Mouse (Mus musculus): ENCODE results near the gene Ift52. TPM values are rescaled to one million over a fixed set of nuclear protein-coding genes. Genes with fewer than 3 reads are reported as not detected.
A peak's percentile ranks its signal among the peaks of the same experiment; 100 is the strongest.

Gene Ift52
- polyA plus RNA-seq, 1 experiment from 2014 or later: 58.6 TPM

GRCm38 (mm10) chr2:163061203-163062118 is 44.3 kb downstream of the Ift52 start:
- peak; percentile 51 for DNase-seq (ENCODE audit: low spot score, missing footprints)
- Histone ChIP-seq H3K27ac (ENCODE audit: low read depth, low read length) (no peak overlapping the region), H3K4me1 (ENCODE audit: control insufficient read depth, insufficient read depth, low read length) (no peaks in the 10 kb centered on the region), H3K27me3 (ENCODE audit: control insufficient read depth, insufficient read depth, low read length) (no peaks in the 10 kb centered on the region), H3K9ac (ENCODE audit: low read length) (no peak overlapping the region), H3K4me2 (no peak overlapping the region), H3K4me3 (ENCODE audit: low read depth, low read length) (no peak overlapping the region), H3K36me3 (ENCODE audit: control insufficient read depth, insufficient read depth, low read length) (peaks cover 5% of the 10 kb centered on the region; the same call in 1 of the 2 replicates), H3K9me3 (ENCODE audit: control insufficient read depth, low read length) (no peaks in the 10 kb centered on the region)
- 88% methylated on average over 8 of the region's 8 CpGs for WGBS
- no peak for ATAC-seq (ENCODE audit: low FRiP score)

- Histone ChIP-seq H3K4me3 (ENCODE audit: low read depth, low read length) (no peak overlapping the region), H3K4me1 (ENCODE audit: control insufficient read depth, insufficient read depth, low read length) (no peaks in the 10 kb centered on the region), H3K4me2 (no peak overlapping the region), H3K9ac (ENCODE audit: low read length) (no peak overlapping the region), H3K36me3 (ENCODE audit: control insufficient read depth, insufficient read depth, low read length) (peaks cover 5% of the 10 kb centered on the region; the same call in 1 of the 2 replicates), H3K9me3 (ENCODE audit: control insufficient read depth, low read length) (no peaks in the 10 kb centered on the region), H3K27ac (ENCODE audit: low read depth, low read length) (no peak overlapping the region), H3K27me3 (ENCODE audit: control insufficient read depth, insufficient read depth, low read length) (no peaks in the 10 kb centered on the region)
- no peak for ATAC-seq (ENCODE audit: low FRiP score)
- DNase-seq (ENCODE audit: low spot score, missing footprints): no peak
- WGBS: 78% methylated on average over 6 of the region's 6 CpGs
Observed at GRCm38 (mm10) chr2:163062119-163062508, 45.0 kb downstream of the Ift52 start.

DNA sequence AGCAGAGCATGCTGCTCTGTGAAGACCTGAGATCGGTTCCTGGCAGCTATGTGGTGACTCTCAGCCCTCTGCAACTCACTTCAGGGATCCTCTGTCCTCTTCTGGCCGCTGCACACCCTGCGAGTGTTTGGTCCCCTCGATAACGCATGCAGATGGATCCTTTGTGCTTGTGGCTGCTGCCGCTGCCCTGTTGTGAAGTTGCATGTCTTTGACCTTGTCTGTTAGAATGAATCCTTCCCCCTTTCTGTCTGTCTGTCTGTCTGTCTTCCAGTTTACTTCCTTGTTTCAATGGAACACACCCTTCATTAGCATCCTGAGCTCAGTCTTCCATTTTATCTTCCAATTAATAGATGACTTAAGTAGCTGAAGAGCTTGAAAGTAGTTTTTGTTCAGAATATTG is 49.2 kb downstream of the Ift52 start:
- Histone ChIP-seq H3K27ac (ENCODE audit: low read depth, low read length) (no peak overlapping the region), H3K4me2 (no peak overlapping the region), H3K27me3 (ENCODE audit: control insufficient read depth, insufficient read depth, low read length) (no peaks in the 10 kb centered on the region), H3K4me3 (ENCODE audit: low read depth, low read length) (no peak overlapping the region), H3K9me3 (ENCODE audit: control insufficient read depth, low read length) (no peaks in the 10 kb centered on the region), H3K9ac (ENCODE audit: low read length) (no peak overlapping the region), H3K4me1 (ENCODE audit: control insufficient read depth, insufficient read depth, low read length) (no peaks in the 10 kb centered on the region), H3K36me3 (ENCODE audit: control insufficient read depth, insufficient read depth, low read length) (peaks cover 14% of the 10 kb centered on the region)
- DNase-seq (ENCODE audit: low spot score, missing footprints) (peak; percentile 39), ATAC-seq (ENCODE audit: low FRiP score) (no peak)
- 90% methylated on average over 6 of the region's 6 CpGs for WGBS

GRCm38 (mm10) chr2:163067233-163067632 is 50.1 kb downstream of the Ift52 start:
- Histone ChIP-seq H3K4me2 (no peak overlapping the region), H3K27me3 (ENCODE audit: control insufficient read depth, insufficient read depth, low read length) (no peaks in the 10 kb centered on the region), H3K9me3 (ENCODE audit: control insufficient read depth, low read length) (no peaks in the 10 kb centered on the region), H3K36me3 (ENCODE audit: control insufficient read depth, insufficient read depth, low read length) (peaks cover 15% of the 10 kb centered on the region), H3K4me3 (ENCODE audit: low read depth, low read length) (no peak overlapping the region), H3K4me1 (ENCODE audit: control insufficient read depth, insufficient read depth, low read length) (no peaks in the 10 kb centered on the region), H3K9ac (ENCODE audit: low read length) (no peak overlapping the region), H3K27ac (ENCODE audit: low read depth, low read length) (no peak overlapping the region)
- 88% methylated on average over 1 of the region's 1 CpGs for WGBS
- ATAC-seq (ENCODE audit: low FRiP score) (no peak), DNase-seq (ENCODE audit: low spot score, missing footprints) (no peak)

DNA sequence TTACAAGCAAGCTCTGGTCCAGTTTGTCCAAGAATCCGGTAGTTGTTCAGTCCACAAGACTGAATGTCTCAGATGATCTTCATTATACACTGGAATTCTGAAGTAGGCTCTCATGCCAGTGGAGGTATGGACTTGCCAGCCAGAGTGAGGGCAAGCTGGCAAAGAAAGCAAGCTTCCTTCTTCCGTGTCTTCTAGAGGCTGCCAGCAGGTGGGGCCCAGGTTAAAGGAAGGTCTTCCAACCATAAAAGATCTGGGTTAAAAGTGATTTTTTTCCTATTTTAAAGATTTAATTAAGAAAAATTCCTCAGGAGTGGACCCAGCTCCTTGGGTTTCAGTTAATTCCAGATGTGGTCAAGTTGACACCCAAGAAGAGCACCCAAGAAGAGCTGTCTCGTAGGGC is 53.1 kb downstream of the Ift52 start:
- Histone ChIP-seq H3K9me3 (ENCODE audit: control insufficient read depth, low read length) (no peaks in the 10 kb centered on the region), H3K4me2 (no peak overlapping the region), H3K36me3 (ENCODE audit: control insufficient read depth, insufficient read depth, low read length) (peaks cover 18% of the 10 kb centered on the region), H3K27ac (ENCODE audit: low read depth, low read length) (no peak overlapping the region), H3K27me3 (ENCODE audit: control insufficient read depth, insufficient read depth, low read length) (no peaks in the 10 kb centered on the region), H3K9ac (ENCODE audit: low read length) (no peak overlapping the region), H3K4me3 (ENCODE audit: low read depth, low read length) (no peak overlapping the region), H3K4me1 (ENCODE audit: control insufficient read depth, insufficient read depth, low read length) (no peaks in the 10 kb centered on the region)
- 93% methylated on average over 3 of the region's 3 CpGs for WGBS
- DNase-seq (ENCODE audit: low spot score, missing footprints) (no peak), ATAC-seq (ENCODE audit: low FRiP score) (no peak)

- Histone ChIP-seq H3K27ac (ENCODE audit: low read depth, low read length) (no peak overlapping the region), H3K27me3 (ENCODE audit: control insufficient read depth, insufficient read depth, low read length) (no peaks in the 10 kb centered on the region), H3K4me2 (no peak overlapping the region), H3K9ac (ENCODE audit: low read length) (no peak overlapping the region), H3K4me3 (ENCODE audit: low read depth, low read length) (no peak overlapping the region), H3K4me1 (ENCODE audit: control insufficient read depth, insufficient read depth, low read length) (no peaks in the 10 kb centered on the region), H3K9me3 (ENCODE audit: control insufficient read depth, low read length) (no peaks in the 10 kb centered on the region), H3K36me3 (ENCODE audit: control insufficient read depth, insufficient read depth, low read length) (peaks cover 18% of the 10 kb centered on the region)
- WGBS: 89% methylated on average over 3 of the region's 3 CpGs
- ATAC-seq (ENCODE audit: low FRiP score) (no peak), DNase-seq (ENCODE audit: low spot score, missing footprints) (peak; percentile 75)
Observed at GRCm38 (mm10) chr2:163071590-163071989, 54.4 kb downstream of the Ift52 start.

DNA sequence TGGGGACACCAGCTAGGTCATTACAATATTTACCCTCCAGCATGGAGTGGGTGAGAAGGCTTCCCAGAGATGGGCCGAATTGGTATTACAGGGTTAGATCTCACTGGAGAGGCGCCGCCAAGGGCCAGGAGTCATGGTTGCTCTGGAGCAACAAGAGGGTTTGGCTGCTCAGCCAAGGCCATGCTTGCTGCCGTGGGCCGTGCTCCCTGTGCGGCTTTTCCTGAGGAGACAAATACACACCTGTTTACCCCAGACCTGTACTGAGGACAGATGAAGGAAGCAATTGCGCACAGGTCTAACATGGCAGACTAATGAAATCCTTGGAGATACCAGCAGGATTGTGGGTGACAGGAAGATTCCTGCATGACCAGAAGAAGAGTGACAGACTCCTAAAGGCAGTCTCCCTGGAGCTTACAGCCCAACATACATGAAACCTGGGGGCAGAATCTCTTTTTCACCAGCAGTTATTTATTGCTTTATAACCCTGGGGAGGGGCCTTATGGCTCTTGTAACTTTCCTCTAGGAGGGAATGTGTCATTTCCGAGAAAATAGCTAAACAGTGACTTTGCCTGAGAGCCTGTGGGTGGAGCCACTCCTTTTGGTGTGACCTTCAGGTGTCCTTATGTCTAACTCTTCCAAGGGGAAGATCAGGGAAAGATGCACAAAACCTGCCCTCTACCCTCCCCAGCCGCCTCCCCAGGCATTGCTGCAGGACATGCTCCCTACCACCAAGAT is 56.0 kb downstream of the Ift52 start:
- ATAC-seq (ENCODE audit: low FRiP score): no peak
- H3K36me3 ChIP-seq (ENCODE audit: control insufficient read depth, insufficient read depth, low read length): peaks cover 17% of the 10 kb centered on the region
- H3K4me3 ChIP-seq (ENCODE audit: low read depth, low read length): no peak overlapping the region

GRCm38 (mm10) chr2:163074006-163074405 is 56.9 kb downstream of the Ift52 start:
- Histone ChIP-seq H3K4me3 (ENCODE audit: low read depth, low read length) (no peak overlapping the region), H3K9me3 (ENCODE audit: control insufficient read depth, low read length) (no peaks in the 10 kb centered on the region), H3K27ac (ENCODE audit: low read depth, low read length) (no peak overlapping the region), H3K36me3 (ENCODE audit: control insufficient read depth, insufficient read depth, low read length) (peaks cover 16% of the 10 kb centered on the region; the same call in 1 of the 2 replicates), H3K9ac (ENCODE audit: low read length) (no peak overlapping the region), H3K4me1 (ENCODE audit: control insufficient read depth, insufficient read depth, low read length) (no peaks in the 10 kb centered on the region), H3K27me3 (ENCODE audit: control insufficient read depth, insufficient read depth, low read length) (no peaks in the 10 kb centered on the region), H3K4me2 (no peak overlapping the region)
- peak; percentile 21 for DNase-seq (ENCODE audit: low spot score, missing footprints)
- ATAC-seq (ENCODE audit: low FRiP score): no peak
- 85% methylated on average over 7 of the region's 7 CpGs for WGBS

More for the DNA sequence above, 56.0 kb downstream of the Ift52 start:
- Histone ChIP-seq H3K4me2 (no peak overlapping the region), H3K4me1 (ENCODE audit: control insufficient read depth, insufficient read depth, low read length) (no peaks in the 10 kb centered on the region), H3K9me3 (ENCODE audit: control insufficient read depth, low read length) (no peaks in the 10 kb centered on the region), H3K27ac (ENCODE audit: low read depth, low read length) (no peak overlapping the region), H3K9ac (ENCODE audit: low read length) (no peak overlapping the region), H3K27me3 (ENCODE audit: control insufficient read depth, insufficient read depth, low read length) (no peaks in the 10 kb centered on the region)
- WGBS: 94% methylated on average over 9 of the region's 9 CpGs
- DNase-seq (ENCODE audit: low spot score, missing footprints): peak; percentile 19

DNA sequence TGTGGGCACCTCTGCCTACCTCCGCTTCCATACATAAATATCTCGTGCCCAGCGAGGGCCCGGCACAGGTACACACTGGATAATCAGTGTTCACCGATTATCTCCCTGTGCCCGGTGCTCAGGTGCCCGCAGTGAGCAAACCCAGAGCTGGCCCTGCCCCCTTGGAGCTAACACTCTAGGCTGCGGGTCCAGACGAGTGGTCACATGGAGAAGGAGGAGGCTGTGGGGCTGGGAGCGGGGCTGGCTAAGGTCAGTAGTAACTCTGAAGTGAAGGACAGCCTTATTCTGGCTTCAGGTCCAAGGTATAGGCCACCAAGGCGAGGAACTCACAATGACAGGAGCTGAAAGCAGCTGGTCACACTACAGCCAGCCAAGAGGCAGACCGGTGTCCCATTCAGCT is 57.7 kb downstream of the Ift52 start:
- Histone ChIP-seq H3K4me1 (ENCODE audit: control insufficient read depth, insufficient read depth, low read length) (no peaks in the 10 kb centered on the region), H3K9ac (ENCODE audit: low read length) (no peak overlapping the region), H3K4me2 (no peak overlapping the region), H3K4me3 (ENCODE audit: low read depth, low read length) (no peak overlapping the region), H3K9me3 (ENCODE audit: control insufficient read depth, low read length) (no peaks in the 10 kb centered on the region), H3K36me3 (ENCODE audit: control insufficient read depth, insufficient read depth, low read length) (peaks cover 16% of the 10 kb centered on the region; the same call in 1 of the 2 replicates), H3K27me3 (ENCODE audit: control insufficient read depth, insufficient read depth, low read length) (no peaks in the 10 kb centered on the region), H3K27ac (ENCODE audit: low read depth, low read length) (no peak overlapping the region)
- 88% methylated on average over 12 of the region's 12 CpGs for WGBS
- DNase-seq (ENCODE audit: low spot score, missing footprints) (peak; percentile 76), ATAC-seq (ENCODE audit: low FRiP score) (no peak)
